Mouse (Mus musculus): ENCODE results near the gene 1810010H24Rik. TPM values are rescaled to one million over a fixed set of nuclear protein-coding genes. Genes with fewer than 3 reads are reported as not detected.
A peak's percentile ranks its signal among the peaks of the same experiment; 100 is the strongest.

The 1810010H24Rik gene
- polyA plus RNA-seq, 1 experiment from 2014 or later: 6.6 TPM

GRCm38 (mm10) chr11:106999151-106999948, 26.1 kb upstream of the 1810010H24Rik start, which contains the start of gene Kpna2:
Gene Kpna2, minus strand, starts transcription at chr11:106999541.
- Histone ChIP-seq H3K4me3 (peak within 1 kb of the TSS; percentile 97), H3K9me3 (no peaks in the 10 kb centered on the region), H3K4me2 (peak within 1 kb of the TSS; percentile 82), H3K9ac (peak within 1 kb of the TSS; percentile 85), H3K4me1 (replicated peaks) (peaks cover 24% of the 10 kb centered on the region), H3K36me3 (peaks cover 25% of the 10 kb centered on the region), H3K27ac (replicated peaks) (peak within 1 kb of the TSS; percentile 88), H3K27me3 (no peaks in the 10 kb centered on the region)
- peak; percentile 94 for ATAC-seq (ENCODE audit: low read depth)
- WGBS: under 1% methylated on average over 62 of the region's 62 CpGs

GRCm38 (mm10) chr11:106999949-107000513, 25.4 kb upstream of the 1810010H24Rik start:
- ATAC-seq (ENCODE audit: low read depth): no peak
- 85% methylated on average over 9 of the region's 9 CpGs for WGBS

GRCm38 (mm10) chr11:107001760-107002675, 23.5 kb upstream of the 1810010H24Rik start:
- WGBS: 29% methylated on average over 8 of the region's 8 CpGs

More at GRCm38 (mm10) chr11:106999949-107000513, 25.4 kb upstream of the 1810010H24Rik start:
- Histone ChIP-seq H3K36me3 (peaks cover 18% of the 10 kb centered on the region), H3K4me3 (peak overlapping the region; percentile 38), H3K9me3 (no peaks in the 10 kb centered on the region), H3K9ac (peak overlapping the region; percentile 76), H3K27me3 (no peaks in the 10 kb centered on the region), H3K4me1 (replicated peaks) (peaks cover 19% of the 10 kb centered on the region), H3K4me2 (peak overlapping the region; percentile 58), H3K27ac (replicated peaks) (peak overlapping the region; percentile 88)

GRCm38 (mm10) chr11:107005538-107005937, 19.9 kb upstream of the 1810010H24Rik start:
- H3K36me3 ChIP-seq: no peaks in the 10 kb centered on the region
- H3K4me2 ChIP-seq: no peak overlapping the region
- no peak overlapping the region for H3K4me3 ChIP-seq
- H3K9ac ChIP-seq: no peak overlapping the region
- no peak overlapping the region for H3K27ac ChIP-seq (replicated peaks)
- no peaks in the 10 kb centered on the region for H3K27me3 ChIP-seq
- H3K9me3 ChIP-seq: no peaks in the 10 kb centered on the region
- no peaks in the 10 kb centered on the region for H3K4me1 ChIP-seq (replicated peaks)
- 87% methylated on average over 1 of the region's 1 CpGs for WGBS
- no peak for ATAC-seq (ENCODE audit: low read depth)

More at GRCm38 (mm10) chr11:107001760-107002675, 23.5 kb upstream of the 1810010H24Rik start:
- Histone ChIP-seq H3K9me3 (no peaks in the 10 kb centered on the region), H3K4me2 (no peak overlapping the region), H3K36me3 (no peaks in the 10 kb centered on the region), H3K27ac (replicated peaks) (no peak overlapping the region), H3K4me1 (replicated peaks) (peaks cover 15% of the 10 kb centered on the region), H3K27me3 (no peaks in the 10 kb centered on the region), H3K4me3 (no peak overlapping the region), H3K9ac (no peak overlapping the region)
- ATAC-seq (ENCODE audit: low read depth): no peak

GRCm38 (mm10) chr11:107010447-107010846, 15.0 kb upstream of the 1810010H24Rik start:
- H3K36me3 ChIP-seq: no peaks in the 10 kb centered on the region
- no peaks in the 10 kb centered on the region for H3K9me3 ChIP-seq
- H3K27me3 ChIP-seq: no peaks in the 10 kb centered on the region
- peaks cover 12% of the 10 kb centered on the region for H3K4me1 ChIP-seq (replicated peaks)
- H3K9ac ChIP-seq: no peak overlapping the region
- no peak for ATAC-seq (ENCODE audit: low read depth)
- no peak overlapping the region for H3K4me3 ChIP-seq
- no peak overlapping the region for H3K27ac ChIP-seq (replicated peaks)
- WGBS: 95% methylated on average over 3 of the region's 3 CpGs
- no peak overlapping the region for H3K4me2 ChIP-seq

GRCm38 (mm10) chr11:107011171-107011570, 14.3 kb upstream of the 1810010H24Rik start:
- H3K4me3 ChIP-seq: peak overlapping the region; percentile 59; the same call in 1 of the 2 replicates
- H3K9ac ChIP-seq: 0 out of 2 replicates have a peak overlapping the region, but pooled peaks have one; percentile 26
- no peak overlapping the region for H3K4me2 ChIP-seq
- H3K4me1 ChIP-seq (replicated peaks): peaks cover 12% of the 10 kb centered on the region
- 74% methylated on average over 7 of the region's 7 CpGs for WGBS
- no peak overlapping the region for H3K27ac ChIP-seq (replicated peaks)
- H3K9me3 ChIP-seq: no peaks in the 10 kb centered on the region
- no peaks in the 10 kb centered on the region for H3K27me3 ChIP-seq
- no peak for ATAC-seq (ENCODE audit: low read depth)
- no peaks in the 10 kb centered on the region for H3K36me3 ChIP-seq

GRCm38 (mm10) chr11:107011669-107012323, 13.7 kb upstream of the 1810010H24Rik start:
- WGBS: 42% methylated on average over 18 of the region's 18 CpGs
- Histone ChIP-seq H3K27me3 (no peaks in the 10 kb centered on the region), H3K4me1 (replicated peaks) (peaks cover 12% of the 10 kb centered on the region), H3K4me3 (peak overlapping the region; percentile 59), H3K9ac (peak overlapping the region; percentile 83), H3K36me3 (no peaks in the 10 kb centered on the region), H3K4me2 (peak overlapping the region; percentile 62), H3K27ac (replicated peaks) (peak overlapping the region; percentile 92), H3K9me3 (no peaks in the 10 kb centered on the region)
- no peak; the same call in 1 of the 2 replicates for ATAC-seq (ENCODE audit: low read depth)

GRCm38 (mm10) chr11:107012324-107013017, 13.0 kb upstream of the 1810010H24Rik start:
- Histone ChIP-seq H3K9ac (peak overlapping the region; percentile 83), H3K4me3 (peak overlapping the region; percentile 59), H3K36me3 (no peaks in the 10 kb centered on the region), H3K4me1 (replicated peaks) (peaks cover 12% of the 10 kb centered on the region), H3K9me3 (no peaks in the 10 kb centered on the region), H3K27ac (replicated peaks) (peak overlapping the region; percentile 92), H3K4me2 (peak overlapping the region; percentile 62), H3K27me3 (no peaks in the 10 kb centered on the region)
- ATAC-seq (ENCODE audit: low read depth): peak; percentile 95
- WGBS: under 1% methylated on average over 37 of the region's 37 CpGs

- Histone ChIP-seq H3K27me3 (no peaks in the 10 kb centered on the region), H3K4me1 (replicated peaks) (peaks cover 12% of the 10 kb centered on the region), H3K4me3 (no peak overlapping the region), H3K27ac (replicated peaks) (no peak overlapping the region), H3K9ac (no peak overlapping the region), H3K9me3 (no peaks in the 10 kb centered on the region), H3K36me3 (no peaks in the 10 kb centered on the region), H3K4me2 (no peak overlapping the region)
- 79% methylated on average over 11 of the region's 11 CpGs for WGBS
- ATAC-seq (ENCODE audit: low read depth): no peak
Measured at GRCm38 (mm10) chr11:107014020-107014585, 11.4 kb upstream of the 1810010H24Rik start.

- no peak overlapping the region for H3K4me2 ChIP-seq
Measured at GRCm38 (mm10) chr11:107014597-107015309, 10.7 kb upstream of the 1810010H24Rik start.

More at GRCm38 (mm10) chr11:107014597-107015309, 10.7 kb upstream of the 1810010H24Rik start:
- no peaks in the 10 kb centered on the region for H3K9me3 ChIP-seq
- H3K27ac ChIP-seq (replicated peaks): no peak overlapping the region
- H3K4me3 ChIP-seq: no peak overlapping the region
- ATAC-seq (ENCODE audit: low read depth): no peak
- H3K4me1 ChIP-seq (replicated peaks): peaks cover 12% of the 10 kb centered on the region
- WGBS: 47% methylated on average over 14 of the region's 14 CpGs
- H3K9ac ChIP-seq: no peak overlapping the region
- H3K27me3 ChIP-seq: no peaks in the 10 kb centered on the region
- no peaks in the 10 kb centered on the region for H3K36me3 ChIP-seq
